Mouse (Mus musculus): Measurements from ENCODE around the gene Cnr2. TPM values are rescaled to one million over a fixed set of nuclear protein-coding genes. Genes with fewer than 3 reads are reported as not detected.

The Cnr2 gene
- polyA plus RNA-seq, 1 experiment, result not detected

DNA sequence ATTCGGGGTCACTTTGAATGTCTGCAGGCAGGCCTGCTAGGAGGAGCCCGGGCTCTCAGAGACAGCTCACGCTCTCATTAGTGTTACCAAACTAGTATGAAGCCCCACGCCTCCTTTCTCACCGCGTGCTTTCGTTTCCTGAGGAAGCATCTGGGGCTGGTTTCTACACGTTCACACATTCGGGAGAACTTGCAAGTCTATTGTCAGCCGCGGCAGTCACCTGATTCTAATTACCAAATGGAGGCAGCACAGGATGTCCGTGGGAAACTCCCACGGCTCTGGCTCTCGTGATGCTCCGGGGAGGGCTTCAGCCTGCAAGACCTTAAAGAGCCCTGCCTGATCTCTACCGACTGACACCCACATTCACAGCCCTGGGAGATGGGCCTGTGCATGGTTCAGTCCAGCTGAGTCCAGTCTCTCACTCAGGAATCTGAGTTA, 18.6 kb upstream of the Cnr2 start:
- TF ChIP-seq REST (IDR thresholded peaks at IDR 0.05; ENCODE audit: insufficient read depth, insufficient read length) (no peak), POLR2A (IDR thresholded peaks at IDR 0.05; ENCODE audit: insufficient read length, low read depth) (no peak), USF1 (IDR thresholded peaks at IDR 0.05; ENCODE audit: low read depth) (no peak), POLR2AphosphoS2 (IDR thresholded peaks at IDR 0.05; ENCODE audit: insufficient read length, low read depth) (no peak), CEBPB (IDR thresholded peaks at IDR 0.05; ENCODE audit: insufficient read depth, poor library complexity, severe bottlenecking) (no peak), TCF3 (IDR thresholded peaks at IDR 0.05; ENCODE audit: insufficient read length, low read depth) (no peak), MYOD1 (IDR thresholded peaks at IDR 0.05; ENCODE audit: control insufficient read depth in 1 of 3, insufficient read length in 2 of 3, low read depth in 2 of 3) (no peak), SRF (IDR thresholded peaks at IDR 0.05; ENCODE audit: control insufficient read depth, insufficient read length, low read depth) (no peak)
- H3K4me3 ChIP-seq, result peak overlapping the region; percentile 21
- H3ac ChIP-seq (ENCODE audit: control insufficient read depth, insufficient read length), result no peak overlapping the region
- peaks cover 18% of the 10 kb centered on the region for H3K79me2 ChIP-seq (ENCODE audit: control insufficient read depth, insufficient read depth)
- no peaks in the 10 kb centered on the region for H3K27me3 ChIP-seq (ENCODE audit: control insufficient read depth, insufficient read depth, insufficient read length)
- peaks cover 15% of the 10 kb centered on the region for H3K36me3 ChIP-seq (ENCODE audit: control insufficient read depth, insufficient read depth)
- H3K4me2 ChIP-seq (ENCODE audit: low read depth), result peak overlapping the region; percentile 84

DNA sequence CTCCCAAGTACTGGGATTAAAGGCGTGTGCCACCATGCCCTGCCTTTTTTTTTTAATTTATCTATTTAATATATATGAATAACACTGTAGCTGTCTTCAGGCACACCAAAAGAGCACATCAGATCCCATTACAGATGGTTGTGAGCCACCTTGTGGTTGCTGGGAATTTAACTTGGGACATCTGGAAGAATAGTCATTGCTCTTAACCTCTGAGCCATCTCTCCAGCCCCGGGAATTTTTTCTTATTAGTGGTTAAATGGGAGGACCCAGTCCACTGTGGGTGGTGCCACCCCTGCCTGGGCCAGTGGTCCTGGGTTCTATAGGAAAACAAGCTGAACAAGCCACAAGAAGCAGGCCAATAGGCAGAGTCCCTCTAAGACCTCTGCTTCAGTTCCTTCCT, 17.5 kb upstream of the Cnr2 start:
- Histone ChIP-seq H3K27me3 (ENCODE audit: control insufficient read depth, insufficient read depth, insufficient read length) (peaks cover 10% of the 10 kb centered on the region), H3K36me3 (ENCODE audit: control insufficient read depth, insufficient read depth) (peaks cover 3% of the 10 kb centered on the region), H3K4me3 (no peak overlapping the region), H3K4me2 (ENCODE audit: low read depth) (no peak overlapping the region), H3ac (ENCODE audit: control insufficient read depth, insufficient read length) (no peak overlapping the region), H3K79me2 (ENCODE audit: control insufficient read depth, insufficient read depth) (peaks cover 7% of the 10 kb centered on the region)
- TF ChIP-seq MYOG (IDR thresholded peaks at IDR 0.05; ENCODE audit: control insufficient read depth in 1 of 3, insufficient read depth in 1 of 3, insufficient read length in 2 of 3, low read depth in 2 of 3) (no peak), E2F4 (IDR thresholded peaks at IDR 0.05; ENCODE audit: insufficient read depth) (no peak), POLR2A (IDR thresholded peaks at IDR 0.05; ENCODE audit: insufficient read length, low read depth) (no peak), USF1 (IDR thresholded peaks at IDR 0.05; ENCODE audit: low read depth) (no peak), POLR2AphosphoS2 (IDR thresholded peaks at IDR 0.05; ENCODE audit: insufficient read length, low read depth) (no peak), SRF (IDR thresholded peaks at IDR 0.05; ENCODE audit: control insufficient read depth, insufficient read length, low read depth) (no peak), CEBPB (IDR thresholded peaks at IDR 0.05; ENCODE audit: insufficient read depth, poor library complexity, severe bottlenecking) (no peak), TCF3 (IDR thresholded peaks at IDR 0.05; ENCODE audit: insufficient read length, low read depth) (no peak), MAX (IDR thresholded peaks at IDR 0.05; ENCODE audit: low read depth) (no peak), REST (IDR thresholded peaks at IDR 0.05; ENCODE audit: insufficient read depth, insufficient read length) (no peak), TCF12 (IDR thresholded peaks at IDR 0.05; ENCODE audit: insufficient read depth, poor library complexity, severe bottlenecking) (no peak), MYOD1 (IDR thresholded peaks at IDR 0.05; ENCODE audit: control insufficient read depth in 1 of 3, insufficient read length in 2 of 3, low read depth in 2 of 3) (no peak)

DNA sequence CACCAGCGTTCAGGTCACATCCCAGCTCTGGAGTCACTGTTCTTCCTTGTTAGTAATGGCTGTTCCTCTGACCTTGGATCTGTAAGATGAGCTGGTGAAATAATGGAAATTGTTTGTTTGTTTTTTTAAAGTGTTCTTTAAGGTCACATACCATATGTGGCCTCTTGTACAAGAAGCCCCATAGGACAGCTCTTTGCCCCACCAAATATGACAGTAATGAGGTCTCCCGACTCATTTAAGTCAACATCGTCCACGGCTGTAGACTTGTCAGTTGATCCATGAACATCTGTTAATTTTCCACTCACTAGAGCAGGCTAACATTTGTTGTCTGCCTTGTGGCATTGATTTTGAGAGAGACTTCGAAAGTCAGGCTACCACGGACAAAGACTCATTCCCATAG, 16.2 kb upstream of the Cnr2 start:
- no peak for TF ChIP-seq TCF3 (IDR thresholded peaks at IDR 0.05; ENCODE audit: insufficient read length, low read depth)
- TF ChIP-seq MAX (IDR thresholded peaks at IDR 0.05; ENCODE audit: low read depth), result no peak
- no peak for TF ChIP-seq USF1 (IDR thresholded peaks at IDR 0.05; ENCODE audit: low read depth)
- no peak for TF ChIP-seq REST (IDR thresholded peaks at IDR 0.05; ENCODE audit: insufficient read depth, insufficient read length)
- TF ChIP-seq SRF (IDR thresholded peaks at IDR 0.05; ENCODE audit: control insufficient read depth, insufficient read length, low read depth), result no peak
- no peak for TF ChIP-seq MYOG (IDR thresholded peaks at IDR 0.05; ENCODE audit: control insufficient read depth in 1 of 3, insufficient read depth in 1 of 3, insufficient read length in 2 of 3, low read depth in 2 of 3)
- TF ChIP-seq CEBPB (IDR thresholded peaks at IDR 0.05; ENCODE audit: insufficient read depth, poor library complexity, severe bottlenecking), result no peak
- TF ChIP-seq E2F4 (IDR thresholded peaks at IDR 0.05; ENCODE audit: insufficient read depth), result no peak
- no peak for TF ChIP-seq MYOD1 (IDR thresholded peaks at IDR 0.05; ENCODE audit: control insufficient read depth in 1 of 3, insufficient read length in 2 of 3, low read depth in 2 of 3)
- no peak for TF ChIP-seq POLR2AphosphoS2 (IDR thresholded peaks at IDR 0.05; ENCODE audit: insufficient read length, low read depth)
- no peak for TF ChIP-seq POLR2A (IDR thresholded peaks at IDR 0.05; ENCODE audit: insufficient read length, low read depth)
- TF ChIP-seq TCF12 (IDR thresholded peaks at IDR 0.05; ENCODE audit: insufficient read depth, poor library complexity, severe bottlenecking), result no peak
- no peaks in the 10 kb centered on the region for H3K79me2 ChIP-seq (ENCODE audit: control insufficient read depth, insufficient read depth)
- H3ac ChIP-seq (ENCODE audit: control insufficient read depth, insufficient read length), result no peak overlapping the region
- no peaks in the 10 kb centered on the region for H3K36me3 ChIP-seq (ENCODE audit: control insufficient read depth, insufficient read depth)
- no peak overlapping the region for H3K4me3 ChIP-seq
- H3K27me3 ChIP-seq (ENCODE audit: control insufficient read depth, insufficient read depth, insufficient read length), result peaks cover 11% of the 10 kb centered on the region
- no peak overlapping the region for H3K4me2 ChIP-seq (ENCODE audit: low read depth)

DNA sequence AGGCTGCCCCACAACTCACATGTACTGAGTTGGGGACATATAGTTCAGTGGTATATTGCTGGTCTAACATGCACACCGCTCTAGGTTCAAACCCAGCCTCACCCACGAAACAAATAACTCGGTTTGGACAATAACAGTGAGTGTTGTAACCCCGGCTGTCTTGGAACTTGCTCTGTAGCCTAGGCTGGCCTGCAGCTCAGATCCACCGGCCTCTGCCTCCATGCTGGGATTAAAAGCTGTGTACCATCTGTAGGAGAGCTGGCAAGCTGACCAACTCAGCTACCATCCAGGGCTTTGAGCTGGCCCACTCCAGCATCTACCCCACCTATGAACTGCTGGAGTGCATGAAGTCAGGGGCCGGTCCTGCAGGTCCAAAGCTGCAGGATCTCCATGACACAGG, 15.2 kb upstream of the Cnr2 start:
- TF ChIP-seq SRF (IDR thresholded peaks at IDR 0.05; ENCODE audit: control insufficient read depth, insufficient read length, low read depth), result no peak
- no peak for TF ChIP-seq CEBPB (IDR thresholded peaks at IDR 0.05; ENCODE audit: insufficient read depth, poor library complexity, severe bottlenecking)
- no peak for TF ChIP-seq USF1 (IDR thresholded peaks at IDR 0.05; ENCODE audit: low read depth)
- TF ChIP-seq POLR2AphosphoS2 (IDR thresholded peaks at IDR 0.05; ENCODE audit: insufficient read length, low read depth), result no peak
- TF ChIP-seq MYOD1 (IDR thresholded peaks at IDR 0.05; ENCODE audit: control insufficient read depth in 1 of 3, insufficient read length in 2 of 3, low read depth in 2 of 3), result no peak
- no peak for TF ChIP-seq E2F4 (IDR thresholded peaks at IDR 0.05; ENCODE audit: insufficient read depth)
- no peak for TF ChIP-seq POLR2A (IDR thresholded peaks at IDR 0.05; ENCODE audit: insufficient read length, low read depth)
- no peak for TF ChIP-seq REST (IDR thresholded peaks at IDR 0.05; ENCODE audit: insufficient read depth, insufficient read length)
- no peaks in the 10 kb centered on the region for H3K36me3 ChIP-seq (ENCODE audit: control insufficient read depth, insufficient read depth)
- H3K27me3 ChIP-seq (ENCODE audit: control insufficient read depth, insufficient read depth, insufficient read length), result peaks cover 11% of the 10 kb centered on the region
- no peak overlapping the region for H3K4me3 ChIP-seq
- H3ac ChIP-seq (ENCODE audit: control insufficient read depth, insufficient read length), result no peak overlapping the region
- H3K79me2 ChIP-seq (ENCODE audit: control insufficient read depth, insufficient read depth), result no peaks in the 10 kb centered on the region
- no peak overlapping the region for H3K4me2 ChIP-seq (ENCODE audit: low read depth)

DNA sequence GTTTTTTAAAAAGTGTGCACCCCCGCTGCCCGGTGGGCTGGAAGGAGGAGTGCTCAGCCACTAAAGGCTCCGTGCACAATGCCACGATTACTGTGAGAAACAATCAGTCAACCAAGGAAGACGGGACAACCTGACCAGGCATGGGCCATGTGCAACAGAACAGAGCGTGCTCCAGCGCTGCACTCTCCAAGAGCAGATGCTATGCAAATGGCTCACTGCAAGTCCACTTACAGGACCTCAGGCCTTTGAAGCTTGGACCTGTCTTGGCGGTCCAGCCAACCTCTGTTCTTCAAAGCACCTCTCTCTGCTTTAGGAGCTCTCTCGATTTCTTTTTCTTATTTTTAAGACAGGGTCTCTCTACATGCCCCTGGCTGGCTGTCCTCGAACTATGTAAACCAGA, 14.6 kb upstream of the Cnr2 start:
- TF ChIP-seq MYOD1 (IDR thresholded peaks at IDR 0.05; ENCODE audit: control insufficient read depth in 1 of 3, insufficient read length in 2 of 3, low read depth in 2 of 3), result no peak
- TF ChIP-seq MAX (IDR thresholded peaks at IDR 0.05; ENCODE audit: low read depth), result no peak
- no peak for TF ChIP-seq POLR2AphosphoS2 (IDR thresholded peaks at IDR 0.05; ENCODE audit: insufficient read length, low read depth)
- TF ChIP-seq TCF3 (IDR thresholded peaks at IDR 0.05; ENCODE audit: insufficient read length, low read depth), result no peak
- TF ChIP-seq POLR2A (IDR thresholded peaks at IDR 0.05; ENCODE audit: insufficient read length, low read depth), result no peak
- H3K4me2 ChIP-seq (ENCODE audit: low read depth), result no peak overlapping the region
- H3K4me3 ChIP-seq, result no peak overlapping the region
- no peaks in the 10 kb centered on the region for H3K36me3 ChIP-seq (ENCODE audit: control insufficient read depth, insufficient read depth)
- H3ac ChIP-seq (ENCODE audit: control insufficient read depth, insufficient read length), result no peak overlapping the region
- peaks cover 11% of the 10 kb centered on the region for H3K27me3 ChIP-seq (ENCODE audit: control insufficient read depth, insufficient read depth, insufficient read length)
- no peaks in the 10 kb centered on the region for H3K79me2 ChIP-seq (ENCODE audit: control insufficient read depth, insufficient read depth)

All from myocyte (in vitro differentiated cells).